Mouse (Mus musculus) cerebellum, adult 2 months (tissue): ENCODE results near the gene Ostc. TPM values are rescaled to one million over a fixed set of nuclear protein-coding genes. Genes with fewer than 3 reads are reported as not detected.

Source experiments
- DNase-seq, 2 experiments: peaks; one replicate each; pipeline ENCODE4 v3.0.0; 2021
- H3K27ac ChIP-seq: fragments of 200-500 bp; 2 replicates; pipeline ENCODE4 v1.5.1; 2012; ENCODE audit warnings: low read length, control low read depth, inconsistent platforms; ENCODE audit not compliant: insufficient read depth
- H3K27me3 ChIP-seq: fragments of 200-500 bp; 2 replicates; pipeline ENCODE4 v1.6.1; 2012; ENCODE audit warnings: inconsistent platforms, mild to moderate bottlenecking, low read length, moderate library complexity; ENCODE audit not compliant: control insufficient read depth, insufficient read depth
- H3K4me1 ChIP-seq: fragments of 200-500 bp; 2 replicates; pipeline ENCODE4 v1.6.1; 2011; ENCODE audit warnings: low read length; ENCODE audit not compliant: control insufficient read depth, insufficient read depth
- H3K4me3 ChIP-seq: fragments of 200-500 bp; replicated peaks from 2 replicates; pipeline ENCODE3; 2011; ENCODE audit warnings: mild to moderate bottlenecking, low read depth, low read length, control low read depth; ENCODE audit not compliant: insufficient read depth
- CTCF ChIP-seq: fragments of 200-500 bp; IDR thresholded peaks from 2 replicates; pipeline ENCODE4 v1.5.1; 2011; ENCODE audit warnings: low read depth, mild to moderate bottlenecking, control low read depth, low read length, moderate library complexity, borderline replicate concordance; ENCODE audit not compliant: insufficient read depth
- POLR2A ChIP-seq: fragments of 200-500 bp; IDR thresholded peaks from 2 replicates; pipeline ENCODE4 v1.6.1; 2011; ENCODE audit warnings: low read length, control low read depth, borderline replicate concordance; ENCODE audit not compliant: insufficient read depth
- WGBS: fragments of 180-500 bp; shearing (Covaris S2); methylation state at CpG from one replicate; pipeline ENCODE4 v1.1.7; 2018; 5-methylcytosine and 5-hydroxymethylcytosine counted together
- polyA plus RNA-seq: library from polyadenylated mRNA; depleted of rRNA; stranded (reverse); fragments of >200 nt; gene quantifications from 2 replicates; pipeline ENCODE4 v1.2.3, GENCODE M21; 2012

Gene Ostc
- polyA plus RNA-seq, 1 experiment = 62.9 TPM

GRCm38 (mm10) chr3:130683836-130684235 lies 25.4 kb downstream of the Ostc start:
- no peak for DNase-seq
- Histone ChIP-seq H3K27me3 (no peaks in the 10 kb centered on the region), H3K27ac (no peak overlapping the region), H3K4me3 (no peak overlapping the region), H3K4me1 (no peaks in the 10 kb centered on the region; the same call in 1 of the 2 replicates)
- whole genome bisulfite sequencing = 77% methylated on average over 8 of the region's 8 CpGs
- TF ChIP-seq POLR2A (no peak), CTCF (no peak)

- WGBS = 62% methylated on average over 9 of the region's 9 CpGs
Observed at GRCm38 (mm10) chr3:130682183-130682582, 27.1 kb downstream of the Ostc start.

GRCm38 (mm10) chr3:130681226-130681625 lies 28.0 kb downstream of the Ostc start:
- no peak for TF ChIP-seq POLR2A
- TF ChIP-seq CTCF = no peak
- Histone ChIP-seq H3K4me3 (no peak overlapping the region), H3K27me3 (no peaks in the 10 kb centered on the region), H3K4me1 (no peaks in the 10 kb centered on the region), H3K27ac (no peak overlapping the region)
- 91% methylated on average over 2 of the region's 2 CpGs for WGBS
- no peak for DNase-seq

More at GRCm38 (mm10) chr3:130682183-130682582, 27.1 kb downstream of the Ostc start:
- TF ChIP-seq CTCF (no peak), POLR2A (no peak)
- no peak for DNase-seq
- H3K27me3 ChIP-seq = no peaks in the 10 kb centered on the region
- no peak overlapping the region for H3K27ac ChIP-seq
- H3K4me1 ChIP-seq = no peaks in the 10 kb centered on the region
- H3K4me3 ChIP-seq = no peak overlapping the region

GRCm38 (mm10) chr3:130677671-130678460 lies 31.4 kb downstream of the Ostc start:
- 94% methylated on average over 19 of the region's 19 CpGs for WGBS
- TF ChIP-seq POLR2A = no peak
- TF ChIP-seq CTCF = no peak
- no peak for DNase-seq
- Histone ChIP-seq H3K27ac (no peak overlapping the region), H3K4me3 (no peak overlapping the region), H3K27me3 (no peaks in the 10 kb centered on the region), H3K4me1 (no peaks in the 10 kb centered on the region)

GRCm38 (mm10) chr3:130671291-130671690 lies 38.0 kb downstream of the Ostc start:
- no peak overlapping the region for H3K27ac ChIP-seq
- WGBS = 19% methylated on average over 14 of the region's 14 CpGs
- no peak for DNase-seq
- H3K27me3 ChIP-seq = no peaks in the 10 kb centered on the region
- H3K4me3 ChIP-seq = no peak overlapping the region
- TF ChIP-seq POLR2A = no peak
- no peak for TF ChIP-seq CTCF
- no peaks in the 10 kb centered on the region; the same call in 1 of the 2 replicates for H3K4me1 ChIP-seq

- Histone ChIP-seq H3K27ac (no peak overlapping the region), H3K4me3 (no peak overlapping the region), H3K27me3 (no peaks in the 10 kb centered on the region), H3K4me1 (no peaks in the 10 kb centered on the region)
- over 99% methylated on average over 3 of the region's 3 CpGs for WGBS
- TF ChIP-seq POLR2A (no peak), CTCF (no peak)
- DNase-seq = no peak
Observed at GRCm38 (mm10) chr3:130662496-130662895, 46.7 kb downstream of the Ostc start.

- H3K4me1 ChIP-seq = no peaks in the 10 kb centered on the region
Observed at GRCm38 (mm10) chr3:130660619-130661018, 48.6 kb downstream of the Ostc start.

GRCm38 (mm10) chr3:130649569-130649968 lies 59.7 kb downstream of the Ostc start:
- no peak overlapping the region for H3K4me3 ChIP-seq
- no peak for TF ChIP-seq POLR2A
- no peak for TF ChIP-seq CTCF
- H3K27ac ChIP-seq = no peak overlapping the region; the same call in 1 of the 2 replicates
- WGBS = 60% methylated on average over 6 of the region's 6 CpGs
- no peaks in the 10 kb centered on the region for H3K4me1 ChIP-seq
- H3K27me3 ChIP-seq = no peaks in the 10 kb centered on the region
- no peak for DNase-seq

More at GRCm38 (mm10) chr3:130660619-130661018, 48.6 kb downstream of the Ostc start:
- WGBS = 68% methylated on average over 6 of the region's 6 CpGs
- TF ChIP-seq POLR2A (no peak), CTCF (no peak)
- no peaks in the 10 kb centered on the region for H3K27me3 ChIP-seq
- no peak for DNase-seq
- H3K27ac ChIP-seq = no peak overlapping the region
- no peak overlapping the region for H3K4me3 ChIP-seq
